Mouse (Mus musculus) midbrain, embryonic 13.5 days (tissue): Measurements from ENCODE around the gene Clic3. TPM values are rescaled to one million over a fixed set of nuclear protein-coding genes. Genes with fewer than 3 reads are reported as not detected.

Source experiments
- ATAC-seq: fragments of 200-750 bp; cut with Nextera tagmentation; 2 replicates; pipeline ENCODE4 v1.8.0; 2017; ENCODE audit warnings: mild to moderate bottlenecking, moderate TSS enrichment, moderate library complexity
- H3K27ac ChIP-seq: fragments of 300-500 bp; sonication (generic); 2 replicates; pipeline ENCODE4 v1.5.1; 2015; ENCODE audit warnings: inconsistent platforms, mild to moderate bottlenecking, moderate library complexity
- H3K27me3 ChIP-seq: fragments of 300-500 bp; sonication (generic); 2 replicates; pipeline ENCODE4 v1.6.1; 2015; ENCODE audit warnings: mild to moderate bottlenecking, inconsistent platforms
- H3K36me3 ChIP-seq: fragments of 300-500 bp; sonication (generic); 2 replicates; pipeline ENCODE4 v1.6.1; 2015; ENCODE audit warnings: mild to moderate bottlenecking, inconsistent platforms
- H3K4me1 ChIP-seq: fragments of 300-500 bp; sonication (generic); replicated peaks from 2 replicates; pipeline ENCODE4 v1.6.1; 2015; ENCODE audit warnings: inconsistent platforms
- H3K4me2 ChIP-seq: fragments of 300-500 bp; sonication (generic); replicated peaks from 2 replicates; pipeline ENCODE4 v1.6.1; 2015; ENCODE audit warnings: moderate library complexity, mild to moderate bottlenecking, inconsistent platforms
- H3K4me3 ChIP-seq: fragments of 300-500 bp; sonication (generic); replicated peaks from 2 replicates; pipeline ENCODE4 v1.5.1; 2015; ENCODE audit warnings: mild to moderate bottlenecking, inconsistent platforms
- H3K9ac ChIP-seq: fragments of 300-500 bp; sonication (generic); replicated peaks from 2 replicates; pipeline ENCODE4 v1.6.1; 2015; ENCODE audit warnings: mild to moderate bottlenecking, inconsistent platforms
- H3K9me3 ChIP-seq: fragments of 300-500 bp; sonication (generic); 2 replicates; pipeline ENCODE4 v1.6.1; 2016; ENCODE audit warnings: mild to moderate bottlenecking, inconsistent platforms
- WGBS: fragments of 180-500 bp; shearing (Covaris S2); methylation state at CpG from one replicate; pipeline ENCODE4 v1.1.7; 2015; 5-methylcytosine and 5-hydroxymethylcytosine counted together
- polyA plus RNA-seq: library from polyadenylated mRNA; unstranded; fragments of >200 nt; fragmentation: Nextera tagmentation; extraction: Ambion mirVana; gene quantifications from 2 replicates; pipeline ENCODE4 v1.2.1, GENCODE M21; 2015

The Clic3 gene
- polyA plus RNA-seq, 1 experiment from 2014 or later = 4.0 TPM

GRCm38 (mm10) chr2:25429435-25430180 lies 27.0 kb upstream of the Clic3 start:
- ATAC-seq = no peak

DNA sequence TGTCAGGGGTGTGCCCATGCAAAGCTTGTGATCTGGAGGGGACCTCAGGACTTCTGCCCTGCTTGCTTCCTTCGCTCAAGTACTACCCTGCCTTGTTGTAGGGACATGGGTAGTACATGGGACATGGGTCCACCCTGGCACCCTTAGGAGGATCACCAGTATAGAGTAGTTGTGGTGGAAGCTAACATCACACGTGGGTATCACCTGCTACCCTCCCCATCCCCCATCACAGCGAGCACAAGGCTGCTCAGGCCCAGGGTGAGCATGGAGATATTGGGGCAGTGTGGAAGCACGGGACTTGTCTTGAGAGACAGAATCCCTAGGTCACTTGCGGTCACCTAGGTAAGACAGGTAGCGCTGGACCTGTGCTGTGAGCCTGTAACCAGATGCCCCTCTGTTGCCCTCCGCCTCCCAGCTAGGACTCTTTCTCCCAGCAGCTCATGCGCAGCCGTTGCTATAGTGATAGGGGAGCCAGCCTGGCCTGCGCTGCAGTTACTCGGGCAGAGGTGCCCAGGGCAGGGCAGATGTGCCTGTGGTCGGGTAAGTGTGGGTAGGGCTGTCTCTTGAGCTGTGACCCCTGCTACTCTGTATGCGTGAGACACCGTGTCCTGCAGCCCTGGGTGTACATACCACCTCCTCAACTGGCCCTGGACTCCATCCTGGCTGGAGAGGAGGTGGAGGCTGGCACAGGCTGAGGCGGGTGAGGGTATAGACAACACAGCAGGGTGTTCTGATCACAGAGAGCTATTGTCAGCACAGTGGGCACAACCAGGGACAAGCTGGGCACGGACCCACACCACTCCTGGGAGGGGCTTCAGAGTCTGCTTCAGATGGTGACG lies 26.0 kb upstream of the Clic3 start:
- Histone ChIP-seq H3K27ac (no peak overlapping the region; the same call in 1 of the 2 replicates), H3K9ac (peak overlapping the region; percentile 88), H3K4me3 (peak overlapping the region; percentile 6; the same call in 1 of the 2 replicates), H3K36me3 (peaks cover 25% of the 10 kb centered on the region), H3K9me3 (no peaks in the 10 kb centered on the region), H3K27me3 (0 out of 2 replicates have a peak, but pooled peaks cover 6% of the 10 kb centered on the region), H3K4me2 (peak overlapping the region; percentile 76), H3K4me1 (peaks cover 29% of the 10 kb centered on the region)
- peak; percentile 10; the same call in 1 of the 2 replicates for ATAC-seq
- WGBS = 54% methylated on average over 17 of the region's 17 CpGs

More at GRCm38 (mm10) chr2:25429435-25430180, 27.0 kb upstream of the Clic3 start:
- Histone ChIP-seq H3K36me3 (peaks cover 15% of the 10 kb centered on the region), H3K4me1 (peaks cover 29% of the 10 kb centered on the region), H3K4me2 (peak overlapping the region; percentile 76), H3K4me3 (peak overlapping the region; percentile 84), H3K9me3 (no peaks in the 10 kb centered on the region), H3K9ac (peak overlapping the region; percentile 88), H3K27ac (peak overlapping the region; percentile 39; the same call in 1 of the 2 replicates), H3K27me3 (peaks cover 16% of the 10 kb centered on the region; the same call in 1 of the 2 replicates)
- 74% methylated on average over 5 of the region's 5 CpGs for WGBS

DNA sequence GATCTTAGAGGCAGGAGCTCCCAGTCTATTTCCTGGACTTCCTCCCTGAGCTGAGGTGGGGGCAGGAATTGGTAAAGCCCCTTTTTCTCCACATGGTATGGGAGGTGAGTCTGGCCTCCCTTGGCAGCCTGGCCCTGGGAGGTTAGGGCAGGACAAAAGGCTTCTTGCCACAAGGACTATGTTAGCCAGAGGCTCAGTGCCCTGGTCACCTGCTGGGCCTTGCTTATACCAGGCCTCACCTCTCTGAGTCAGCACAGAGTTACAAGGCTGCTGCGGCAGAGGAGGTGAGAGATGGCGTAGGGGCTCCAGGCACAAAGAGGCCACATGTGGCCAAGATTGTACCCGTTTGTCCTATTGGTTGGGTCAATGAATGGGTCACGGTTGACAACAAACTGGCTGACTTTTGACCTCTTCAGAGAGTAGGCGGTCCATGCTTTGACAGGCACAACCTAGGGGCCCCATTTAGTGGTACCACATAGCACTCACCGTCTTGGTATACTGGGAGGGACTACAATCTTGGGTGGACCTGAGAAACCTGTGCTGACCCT lies 25.3 kb upstream of the Clic3 start:
- no peak for ATAC-seq
- peak overlapping the region; percentile 39; the same call in 1 of the 2 replicates for H3K9ac ChIP-seq
- no peaks in the 10 kb centered on the region for H3K27me3 ChIP-seq
- no peak overlapping the region for H3K27ac ChIP-seq
- H3K36me3 ChIP-seq = peaks cover 33% of the 10 kb centered on the region
- H3K4me2 ChIP-seq = peak overlapping the region; percentile 76
- H3K4me3 ChIP-seq = no peak overlapping the region
- H3K9me3 ChIP-seq = no peaks in the 10 kb centered on the region
- WGBS = 46% methylated on average over 6 of the region's 6 CpGs
- peaks cover 29% of the 10 kb centered on the region for H3K4me1 ChIP-seq

DNA sequence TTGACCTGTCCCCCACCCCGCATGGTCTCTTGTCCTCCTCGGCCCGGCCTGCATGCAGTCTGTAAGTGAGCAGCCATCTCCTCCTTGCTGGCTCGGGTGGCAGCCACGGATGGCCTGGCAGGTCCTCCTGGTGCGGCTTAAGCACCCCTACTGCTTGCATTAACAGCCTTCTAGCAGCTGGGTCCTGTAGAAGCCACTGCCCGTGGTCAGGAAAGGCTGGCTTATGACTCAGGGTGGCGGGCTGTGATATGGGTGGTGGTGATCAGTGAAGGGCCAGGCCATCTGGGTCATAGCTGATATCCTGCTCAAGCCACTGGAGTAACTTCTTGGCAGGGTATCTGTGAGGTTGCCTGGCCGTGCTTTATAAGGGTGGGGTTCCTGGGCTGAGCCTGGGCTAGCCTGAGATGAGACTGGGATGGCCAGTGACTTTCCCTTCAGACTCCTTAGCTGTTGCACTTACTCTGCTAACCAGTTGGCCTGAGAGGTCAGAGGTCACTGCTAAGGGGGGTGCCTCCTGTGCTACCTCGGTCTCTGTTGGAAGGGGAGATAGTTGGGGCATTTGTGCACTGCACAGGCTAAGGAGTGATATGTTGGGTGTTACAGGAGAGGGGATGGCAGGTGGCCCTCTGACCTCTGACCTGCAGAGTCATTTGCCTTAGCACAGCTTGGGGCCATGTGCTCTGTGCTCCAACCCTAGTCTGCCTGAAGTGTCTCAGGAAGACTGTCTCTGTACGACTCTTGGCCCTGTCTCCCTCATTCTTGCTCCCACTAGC lies 24.1 kb upstream of the Clic3 start:
- H3K9ac ChIP-seq = no peak overlapping the region
- no peak overlapping the region for H3K4me2 ChIP-seq
- peaks cover 44% of the 10 kb centered on the region for H3K36me3 ChIP-seq
- 83% methylated on average over 11 of the region's 11 CpGs for WGBS
- no peak overlapping the region for H3K27ac ChIP-seq
- H3K4me1 ChIP-seq = peaks cover 29% of the 10 kb centered on the region
- H3K27me3 ChIP-seq = no peaks in the 10 kb centered on the region
- no peak for ATAC-seq
- no peak overlapping the region for H3K4me3 ChIP-seq
- H3K9me3 ChIP-seq = no peaks in the 10 kb centered on the region

DNA sequence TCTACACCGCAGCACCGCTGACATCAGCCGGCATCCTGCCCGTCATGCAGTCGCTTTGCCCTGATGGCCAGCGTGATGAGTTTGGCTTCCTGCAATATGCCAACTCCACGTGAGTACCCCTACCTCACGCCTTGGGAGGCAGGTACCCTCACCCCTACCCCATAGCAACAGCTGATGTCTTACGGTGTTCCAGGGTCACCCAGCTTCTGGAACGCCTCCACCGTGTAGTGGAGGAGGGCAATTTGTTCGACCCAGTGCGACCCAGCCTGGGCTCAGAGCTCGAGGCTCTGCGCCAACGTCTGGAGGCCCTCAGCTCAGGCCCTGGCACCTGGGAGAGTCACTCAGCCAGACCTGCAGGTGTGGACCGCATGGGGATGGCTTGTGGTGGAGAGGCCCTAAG lies 23.5 kb upstream of the Clic3 start:
- H3K27ac ChIP-seq = no peak overlapping the region
- H3K9ac ChIP-seq = no peak overlapping the region
- peaks cover 29% of the 10 kb centered on the region for H3K4me1 ChIP-seq
- no peak overlapping the region for H3K4me2 ChIP-seq
- no peak for ATAC-seq
- no peaks in the 10 kb centered on the region for H3K9me3 ChIP-seq
- no peaks in the 10 kb centered on the region for H3K27me3 ChIP-seq
- H3K4me3 ChIP-seq = no peak overlapping the region
- H3K36me3 ChIP-seq = peaks cover 50% of the 10 kb centered on the region
- 93% methylated on average over 17 of the region's 17 CpGs for WGBS

- H3K4me3 ChIP-seq = no peak overlapping the region
- H3K27ac ChIP-seq = no peak overlapping the region
- peaks cover 24% of the 10 kb centered on the region for H3K4me1 ChIP-seq
- no peak overlapping the region for H3K9ac ChIP-seq
- ATAC-seq = no peak
- no peak overlapping the region for H3K4me2 ChIP-seq
- H3K36me3 ChIP-seq = peaks cover 62% of the 10 kb centered on the region
- WGBS = 89% methylated on average over 8 of the region's 8 CpGs
- no peaks in the 10 kb centered on the region for H3K27me3 ChIP-seq
- H3K9me3 ChIP-seq = no peaks in the 10 kb centered on the region
Observed at GRCm38 (mm10) chr2:25434292-25434691, 22.3 kb upstream of the Clic3 start.

GRCm38 (mm10) chr2:25436286-25436820 lies 20.3 kb upstream of the Clic3 start:
- H3K4me2 ChIP-seq = no peak overlapping the region
- no peak for ATAC-seq
- no peak overlapping the region for H3K9ac ChIP-seq
- peaks cover 81% of the 10 kb centered on the region for H3K36me3 ChIP-seq
- H3K27me3 ChIP-seq = no peaks in the 10 kb centered on the region
- no peak overlapping the region for H3K4me3 ChIP-seq
- no peak overlapping the region for H3K27ac ChIP-seq
- WGBS = 94% methylated on average over 10 of the region's 10 CpGs
- no peaks in the 10 kb centered on the region for H3K9me3 ChIP-seq
- H3K4me1 ChIP-seq = peaks cover 3% of the 10 kb centered on the region

- WGBS = 88% methylated on average over 20 of the region's 20 CpGs
Observed at GRCm38 (mm10) chr2:25441067-25441466, 15.6 kb upstream of the Clic3 start.

DNA sequence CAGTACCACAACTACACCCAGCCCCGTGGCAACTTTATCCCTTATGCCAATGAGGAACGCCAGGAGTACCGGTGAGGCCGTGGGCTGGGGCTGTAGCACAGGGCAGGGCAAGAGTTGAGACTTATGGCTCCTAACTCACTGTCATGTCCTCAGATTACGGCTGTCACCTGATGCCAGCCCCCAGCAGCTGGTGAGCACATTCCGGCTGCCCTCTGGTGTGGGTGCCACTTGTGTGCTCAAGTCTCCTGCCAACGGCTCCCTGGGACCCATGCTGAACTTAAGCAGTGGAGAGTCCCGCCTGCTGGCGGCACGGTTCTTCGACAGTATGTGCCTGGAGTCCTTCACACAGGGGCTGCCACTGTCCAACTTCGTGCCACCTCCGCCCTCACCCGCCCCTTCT lies 14.0 kb upstream of the Clic3 start:
- H3K27ac ChIP-seq = no peak overlapping the region
- WGBS = 91% methylated on average over 14 of the region's 14 CpGs
- H3K36me3 ChIP-seq = peaks cover 99% of the 10 kb centered on the region
- no peak overlapping the region for H3K4me2 ChIP-seq
- no peak overlapping the region for H3K4me3 ChIP-seq
- H3K27me3 ChIP-seq = no peaks in the 10 kb centered on the region
- no peak overlapping the region for H3K9ac ChIP-seq
- no peaks in the 10 kb centered on the region for H3K4me1 ChIP-seq
- H3K9me3 ChIP-seq = no peaks in the 10 kb centered on the region
- ATAC-seq = no peak

More at GRCm38 (mm10) chr2:25441067-25441466, 15.6 kb upstream of the Clic3 start:
- Histone ChIP-seq H3K36me3 (peaks cover 99% of the 10 kb centered on the region), H3K9me3 (no peaks in the 10 kb centered on the region), H3K4me1 (no peaks in the 10 kb centered on the region), H3K4me2 (no peak overlapping the region), H3K27me3 (no peaks in the 10 kb centered on the region), H3K27ac (no peak overlapping the region), H3K4me3 (no peak overlapping the region), H3K9ac (no peak overlapping the region)
- no peak for ATAC-seq

DNA sequence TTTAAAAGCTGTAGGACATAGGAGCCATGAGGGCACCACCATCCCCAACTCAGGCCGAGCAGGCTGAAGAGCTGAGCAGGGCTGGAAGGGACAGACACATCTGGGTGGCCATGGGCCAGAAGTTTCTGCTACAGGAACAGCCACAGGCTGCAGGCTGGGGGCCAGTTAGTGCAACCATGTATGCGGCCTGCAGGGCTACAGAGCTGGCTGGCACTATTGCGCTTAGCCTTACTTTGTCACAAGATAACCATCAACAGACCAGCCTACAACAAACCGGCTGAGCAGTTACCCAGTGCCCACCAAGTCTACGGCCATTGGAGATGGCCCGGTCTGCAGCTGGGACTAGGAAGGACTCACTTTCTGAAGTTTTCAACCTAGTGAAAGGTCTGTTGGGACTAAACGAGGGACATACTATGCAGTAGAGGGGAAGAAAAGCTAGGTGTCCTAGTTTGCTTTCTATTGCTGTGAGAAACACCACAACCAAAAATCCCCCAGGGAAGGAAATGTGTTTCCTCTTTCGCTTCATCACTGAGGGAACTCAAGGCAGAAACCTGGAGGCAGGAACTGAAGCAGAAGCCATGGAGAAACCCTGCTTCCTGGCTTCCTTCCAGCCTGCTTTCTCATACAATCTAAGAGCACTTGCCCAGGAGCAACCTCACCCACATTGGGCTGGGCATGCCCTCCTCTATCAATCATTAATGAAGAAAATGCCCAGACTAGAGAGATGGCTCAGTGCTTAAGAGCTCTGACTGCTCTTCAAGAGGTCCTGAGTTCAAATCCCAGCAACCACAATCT lies 5.6 kb upstream of the Clic3 start:
- Histone ChIP-seq H3K4me2 (no peak overlapping the region), H3K4me3 (no peak overlapping the region), H3K27ac (no peak overlapping the region), H3K9ac (no peak overlapping the region), H3K27me3 (no peaks in the 10 kb centered on the region), H3K4me1 (no peaks in the 10 kb centered on the region), H3K36me3 (peaks cover 27% of the 10 kb centered on the region), H3K9me3 (no peaks in the 10 kb centered on the region)
- no peak for ATAC-seq
- whole genome bisulfite sequencing = 89% methylated on average over 8 of the region's 8 CpGs

DNA sequence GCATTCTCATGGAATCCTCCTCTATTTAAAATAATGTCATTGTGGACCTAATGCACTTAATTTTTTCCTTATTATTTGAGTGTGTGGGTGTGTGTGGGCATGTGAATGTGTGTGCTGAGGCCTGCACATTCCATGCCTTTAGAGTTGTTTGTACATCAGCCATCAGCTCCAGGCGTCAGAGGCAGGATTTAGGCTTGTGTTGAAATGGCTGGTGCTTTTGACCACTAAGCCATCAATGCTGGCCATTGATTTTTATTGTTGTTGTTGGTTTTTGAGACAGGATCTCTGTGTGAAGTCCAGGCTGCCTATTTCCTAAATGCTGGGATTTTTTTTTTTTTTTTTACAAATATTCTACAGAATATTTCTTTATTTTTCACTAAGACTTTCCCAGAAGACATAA lies 3.7 kb upstream of the Clic3 start:
- Histone ChIP-seq H3K4me2 (no peak overlapping the region), H3K9me3 (no peaks in the 10 kb centered on the region), H3K27ac (no peak overlapping the region), H3K36me3 (peaks cover 14% of the 10 kb centered on the region), H3K4me1 (no peaks in the 10 kb centered on the region), H3K27me3 (no peaks in the 10 kb centered on the region), H3K4me3 (no peak overlapping the region), H3K9ac (no peak overlapping the region)
- WGBS = 50% methylated on average over 1 of the region's 1 CpGs
- ATAC-seq = no peak
